Mouse (Mus musculus) hindbrain, embryonic 15.5 days (tissue): ENCODE results near the gene Ccnd3. TPM values are rescaled to one million over a fixed set of nuclear protein-coding genes. Genes with fewer than 3 reads are reported as not detected.

Experiments used
- ATAC-seq: fragments of 200-750 bp; cut with Nextera tagmentation; 2 replicates; pipeline ENCODE4 v1.8.0; 2017; ENCODE audit warnings: low read depth, moderate number of reproducible peaks, moderate TSS enrichment; ENCODE audit not compliant: low FRiP score
- H3K27ac ChIP-seq: fragments of 300-500 bp; sonication (generic); replicated peaks from 2 replicates; pipeline ENCODE4 v1.5.1; 2015; ENCODE audit warnings: mild to moderate bottlenecking, inconsistent platforms
- H3K27me3 ChIP-seq: fragments of 300-500 bp; sonication (generic); 2 replicates; pipeline ENCODE4 v1.6.1; 2015; ENCODE audit warnings: control low read depth, inconsistent platforms
- H3K36me3 ChIP-seq: fragments of 300-500 bp; sonication (generic); 2 replicates; pipeline ENCODE4 v1.6.1; 2015; ENCODE audit warnings: control low read depth, inconsistent platforms
- H3K4me1 ChIP-seq: fragments of 300-500 bp; sonication (generic); replicated peaks from 2 replicates; pipeline ENCODE4 v1.6.1; 2015; ENCODE audit warnings: control low read depth, inconsistent platforms
- H3K4me2 ChIP-seq: fragments of 300-500 bp; sonication (generic); 2 replicates; pipeline ENCODE4 v1.6.1; 2015; ENCODE audit warnings: moderate library complexity, mild to moderate bottlenecking, inconsistent platforms
- H3K4me3 ChIP-seq: fragments of 300-500 bp; sonication (generic); 2 replicates; pipeline ENCODE4 v1.5.1; 2015; ENCODE audit warnings: mild to moderate bottlenecking, inconsistent platforms
- H3K9ac ChIP-seq: fragments of 300-500 bp; sonication (generic); 2 replicates; pipeline ENCODE4 v1.6.1; 2015; ENCODE audit warnings: inconsistent platforms
- H3K9me3 ChIP-seq: fragments of 300-500 bp; sonication (generic); 2 replicates; pipeline ENCODE4 v1.6.1; 2016; ENCODE audit warnings: control low read depth, inconsistent platforms
- WGBS: fragments of 180-500 bp; shearing (Covaris S2); methylation state at CpG from one replicate; pipeline ENCODE4 v1.1.7; 2015; 5-methylcytosine and 5-hydroxymethylcytosine counted together
- polyA plus RNA-seq: library from polyadenylated mRNA; unstranded; fragments of >200 nt; fragmentation: Nextera tagmentation; extraction: Ambion mirVana; gene quantifications from 2 replicates; pipeline ENCODE4 v1.2.1, GENCODE M21; 2015

Ccnd3 gene
- polyA plus RNA-seq, 1 experiment from 2014 or later, result 91.0 TPM

DNA sequence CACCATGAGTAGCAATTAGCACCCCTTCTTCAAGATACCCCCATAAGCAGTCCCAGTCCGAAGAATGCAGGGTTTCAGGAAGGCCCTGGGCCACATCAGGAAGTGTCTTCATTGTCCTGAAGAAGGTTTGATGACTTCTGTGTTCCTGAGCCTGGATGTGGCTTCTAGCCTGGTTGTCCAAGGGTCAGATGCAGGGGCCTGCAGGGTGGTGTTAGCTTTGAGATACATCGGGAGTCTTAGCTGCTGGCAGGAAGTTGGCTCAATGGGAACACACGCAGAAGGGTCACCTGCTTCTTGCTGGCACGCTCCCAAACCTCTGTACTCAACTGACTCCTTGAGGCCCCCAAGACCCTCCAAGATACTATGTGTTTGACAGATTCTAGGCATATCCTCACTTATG, 17.7 kb downstream of the Ccnd3 start:
- Histone ChIP-seq H3K4me2 (no peak overlapping the region), H3K27ac (peak overlapping the region; percentile 70), H3K4me1 (peaks cover 21% of the 10 kb centered on the region), H3K4me3 (no peak overlapping the region), H3K36me3 (no peaks in the 10 kb centered on the region), H3K9ac (no peak overlapping the region), H3K27me3 (no peaks in the 10 kb centered on the region), H3K9me3 (no peaks in the 10 kb centered on the region)
- no peak for ATAC-seq
- WGBS, result 69% methylated on average over 4 of the region's 4 CpGs

DNA sequence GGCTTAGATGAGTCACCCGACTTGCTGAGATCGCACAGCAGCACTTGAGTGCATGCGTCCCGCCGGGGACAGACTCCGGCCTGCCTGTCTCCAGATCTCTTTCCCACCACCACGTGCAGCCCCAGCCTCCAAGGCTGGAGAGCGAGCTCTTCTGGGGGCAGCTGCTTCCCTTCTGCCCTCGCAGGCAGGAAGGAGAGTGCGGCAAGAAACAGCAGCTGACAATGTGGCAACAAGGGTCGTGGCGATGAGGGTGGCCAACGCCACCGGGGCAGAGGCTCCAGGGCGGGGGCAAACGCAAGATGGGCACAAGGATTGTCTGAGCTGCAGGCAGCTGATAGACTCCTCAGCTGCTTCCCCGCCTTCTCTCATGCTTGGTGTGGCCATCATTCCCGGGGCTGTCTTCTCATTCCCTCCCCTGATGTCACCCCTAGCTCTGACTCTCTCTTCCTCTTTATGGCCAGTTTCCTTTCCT, 18.4 kb downstream of the Ccnd3 start:
- no peaks in the 10 kb centered on the region for H3K27me3 ChIP-seq
- H3K36me3 ChIP-seq, result no peaks in the 10 kb centered on the region
- H3K4me3 ChIP-seq, result no peak overlapping the region
- peak overlapping the region; percentile 40; the same call in 1 of the 2 replicates for H3K27ac ChIP-seq
- peaks cover 22% of the 10 kb centered on the region for H3K4me1 ChIP-seq
- no peak overlapping the region for H3K4me2 ChIP-seq
- H3K9me3 ChIP-seq, result no peaks in the 10 kb centered on the region
- 60% methylated on average over 18 of the region's 18 CpGs for WGBS
- H3K9ac ChIP-seq, result no peak overlapping the region
- no peak for ATAC-seq

DNA sequence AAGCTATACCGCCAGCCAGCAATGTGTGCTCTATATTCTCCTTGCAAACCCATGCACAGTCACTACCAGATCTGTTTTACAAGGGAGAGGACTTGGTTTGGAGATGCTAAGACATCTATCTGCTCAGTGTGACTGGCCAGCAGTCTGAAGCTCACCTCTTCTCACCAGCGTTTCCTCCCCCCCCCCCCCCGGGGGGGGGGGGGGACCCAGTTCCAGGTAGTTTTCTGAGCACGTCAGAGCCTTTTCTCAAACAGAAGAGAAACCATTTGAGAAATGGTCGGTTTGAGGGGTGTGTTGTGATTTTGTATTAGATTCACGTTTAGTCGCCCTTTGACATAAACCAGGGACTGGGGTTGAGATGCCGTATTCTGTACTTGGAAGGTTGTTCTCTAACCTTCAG, 19.2 kb downstream of the Ccnd3 start:
- Histone ChIP-seq H3K4me2 (no peak overlapping the region), H3K4me1 (peaks cover 22% of the 10 kb centered on the region), H3K4me3 (no peak overlapping the region), H3K27me3 (no peaks in the 10 kb centered on the region), H3K27ac (no peak overlapping the region), H3K36me3 (no peaks in the 10 kb centered on the region), H3K9me3 (no peaks in the 10 kb centered on the region), H3K9ac (no peak overlapping the region)
- ATAC-seq, result no peak
- WGBS, result 78% methylated on average over 8 of the region's 8 CpGs

DNA sequence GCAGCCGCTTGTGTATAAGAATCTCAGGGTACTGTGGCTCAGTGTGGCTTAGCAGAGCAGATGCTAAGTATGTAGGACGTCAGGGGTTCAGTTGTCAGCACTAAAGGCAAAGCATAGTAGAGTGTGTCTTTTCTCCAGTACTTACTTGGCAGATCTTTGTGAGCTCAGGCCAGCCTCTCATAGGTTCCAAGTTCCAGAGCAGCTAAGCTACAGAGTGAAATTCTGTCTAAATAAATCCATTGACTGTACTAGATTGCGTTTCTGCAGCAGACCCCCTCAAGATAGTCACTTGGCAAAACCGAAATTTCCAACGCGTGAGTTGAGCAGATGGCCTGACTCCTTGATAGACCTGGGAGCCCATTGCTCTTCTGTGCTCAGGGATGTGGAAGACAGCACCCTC, 20.1 kb downstream of the Ccnd3 start:
- H3K27ac ChIP-seq, result no peak overlapping the region
- WGBS, result 89% methylated on average over 6 of the region's 6 CpGs
- no peaks in the 10 kb centered on the region for H3K27me3 ChIP-seq
- H3K9me3 ChIP-seq, result no peaks in the 10 kb centered on the region
- peaks cover 22% of the 10 kb centered on the region for H3K4me1 ChIP-seq
- ATAC-seq, result no peak
- no peak overlapping the region for H3K4me2 ChIP-seq
- H3K36me3 ChIP-seq, result no peaks in the 10 kb centered on the region
- H3K4me3 ChIP-seq, result no peak overlapping the region
- no peak overlapping the region for H3K9ac ChIP-seq

DNA sequence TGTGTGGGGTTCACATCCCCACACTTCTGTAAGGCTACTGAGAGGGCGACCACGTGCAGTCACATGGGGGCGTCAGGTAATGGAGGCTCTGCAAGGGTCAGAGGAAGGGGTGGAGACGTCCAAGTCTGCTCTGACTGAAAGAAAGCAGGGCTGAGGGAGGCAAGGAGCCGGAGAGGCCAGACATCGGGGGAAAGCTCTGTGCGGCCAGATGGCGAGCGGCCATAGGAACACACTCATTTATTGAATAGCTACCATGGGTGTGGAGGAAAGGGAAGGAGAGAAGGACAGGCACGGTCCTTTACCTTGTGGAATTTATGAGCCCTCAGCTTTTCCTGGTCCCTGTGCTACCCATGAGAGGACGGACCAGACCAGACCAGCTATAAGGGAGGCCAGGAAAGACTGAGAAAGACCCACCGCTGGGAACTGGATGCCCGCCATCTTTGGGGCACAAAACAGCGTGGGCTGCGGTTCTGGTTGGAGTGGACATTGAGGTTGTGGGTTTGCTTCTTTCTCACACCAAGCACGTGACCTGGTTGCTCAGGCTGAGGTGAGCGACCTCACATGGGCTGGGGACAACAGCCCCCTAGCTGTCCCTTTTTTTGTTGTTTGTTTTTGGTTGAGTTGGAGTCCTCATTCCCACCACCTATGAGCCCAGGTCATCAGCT, 22.1 kb downstream of the Ccnd3 start:
- no peaks in the 10 kb centered on the region for H3K36me3 ChIP-seq
- no peak overlapping the region for H3K9ac ChIP-seq
- no peak overlapping the region for H3K4me3 ChIP-seq
- peak overlapping the region; percentile 63; the same call in 1 of the 2 replicates for H3K27ac ChIP-seq
- WGBS, result 79% methylated on average over 17 of the region's 17 CpGs
- no peaks in the 10 kb centered on the region for H3K9me3 ChIP-seq
- H3K4me2 ChIP-seq, result no peak overlapping the region
- no peaks in the 10 kb centered on the region for H3K27me3 ChIP-seq
- H3K4me1 ChIP-seq, result peaks cover 13% of the 10 kb centered on the region
- ATAC-seq, result no peak

DNA sequence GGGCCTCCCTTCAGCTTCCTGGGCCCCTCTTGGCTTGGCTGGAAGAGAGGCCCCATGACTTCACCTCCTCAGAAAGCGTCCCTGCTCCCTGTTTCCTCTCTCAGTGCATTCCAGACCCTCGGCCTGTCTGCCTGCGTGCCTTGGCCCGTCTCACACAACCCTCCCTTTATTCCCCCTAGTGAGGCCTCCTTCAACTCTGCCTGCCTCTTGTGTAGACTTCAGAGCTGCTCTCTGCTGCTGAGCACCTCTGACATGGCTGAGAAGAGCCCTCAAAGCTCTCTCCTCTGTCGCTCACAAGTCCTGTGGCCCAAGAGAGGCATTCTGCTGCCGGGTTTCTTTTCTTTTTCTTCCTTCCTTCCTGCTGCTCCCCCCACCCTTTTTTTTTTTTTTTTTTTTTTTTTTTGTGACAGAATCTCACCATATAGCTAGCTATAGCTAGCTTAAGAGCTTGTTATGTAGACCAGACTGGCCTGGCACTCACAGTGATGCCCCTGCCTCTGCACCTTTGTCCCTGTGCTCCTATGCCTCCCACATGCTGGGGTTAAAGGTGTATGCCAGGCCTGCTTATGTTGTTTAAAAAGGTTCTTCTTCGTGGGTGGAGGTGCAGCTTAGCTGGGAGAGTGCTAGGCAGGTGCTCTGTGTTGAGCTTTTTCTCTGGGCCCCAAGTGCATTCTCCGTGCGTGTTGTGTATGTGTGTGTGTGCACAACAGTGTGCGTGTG, 22.9 kb downstream of the Ccnd3 start:
- H3K27me3 ChIP-seq, result no peaks in the 10 kb centered on the region
- no peaks in the 10 kb centered on the region for H3K9me3 ChIP-seq
- no peaks in the 10 kb centered on the region for H3K36me3 ChIP-seq
- 43% methylated on average over 10 of the region's 10 CpGs for WGBS
- H3K4me3 ChIP-seq, result no peak overlapping the region
- ATAC-seq, result peak; percentile 59; the same call in 1 of the 2 replicates
- no peak overlapping the region for H3K9ac ChIP-seq
- H3K27ac ChIP-seq, result peak overlapping the region; percentile 63; the same call in 1 of the 2 replicates
- 0 out of 2 replicates have a peak, but pooled peaks cover 8% of the 10 kb centered on the region for H3K4me1 ChIP-seq
- no peak overlapping the region for H3K4me2 ChIP-seq

DNA sequence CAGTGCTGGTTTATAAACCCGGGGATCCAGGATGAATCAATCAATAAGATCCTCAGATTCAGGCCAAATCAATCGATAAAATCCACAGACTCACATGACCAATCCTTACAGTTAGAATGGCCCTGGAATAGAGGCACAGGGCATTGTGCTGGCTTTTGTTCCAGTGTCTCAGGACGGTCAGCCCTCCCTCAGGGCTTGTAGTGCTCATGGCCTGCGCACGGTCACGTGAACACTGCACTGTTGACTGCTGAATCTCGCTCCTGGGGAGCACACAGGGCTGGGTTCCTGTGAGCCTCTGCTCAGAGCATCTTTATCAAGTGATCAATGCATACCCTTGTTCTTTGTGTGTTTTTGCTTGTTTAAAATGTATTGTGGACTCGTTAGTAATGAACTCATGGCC, 24.1 kb downstream of the Ccnd3 start:
- WGBS, result 45% methylated on average over 8 of the region's 8 CpGs
- Histone ChIP-seq H3K9ac (no peak overlapping the region), H3K4me1 (0 out of 2 replicates have a peak, but pooled peaks cover 4% of the 10 kb centered on the region), H3K9me3 (no peaks in the 10 kb centered on the region), H3K4me3 (no peak overlapping the region), H3K4me2 (no peak overlapping the region), H3K27ac (no peak overlapping the region), H3K27me3 (no peaks in the 10 kb centered on the region), H3K36me3 (no peaks in the 10 kb centered on the region)
- no peak; the same call in 1 of the 2 replicates for ATAC-seq

DNA sequence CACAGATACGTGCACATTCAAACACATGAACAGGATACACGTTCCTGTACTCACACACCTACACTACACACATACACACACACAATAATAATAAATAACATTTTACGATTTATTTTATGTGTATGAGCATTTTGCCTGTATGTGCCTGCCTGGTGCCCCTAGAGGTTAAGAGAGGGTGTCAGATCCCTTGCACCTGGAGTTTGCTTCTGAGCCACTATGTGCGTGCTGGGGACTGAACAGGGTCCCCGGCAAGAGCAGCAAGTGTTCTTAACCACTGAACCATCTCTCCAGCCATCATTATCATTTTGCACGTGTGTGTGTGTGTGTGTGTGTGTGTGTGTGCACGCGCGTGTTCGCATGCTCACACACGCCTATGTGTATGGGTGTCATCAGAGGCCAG, 24.7 kb downstream of the Ccnd3 start:
- H3K9me3 ChIP-seq, result no peaks in the 10 kb centered on the region
- H3K27ac ChIP-seq, result no peak overlapping the region
- H3K4me2 ChIP-seq, result no peak overlapping the region
- no peak overlapping the region for H3K9ac ChIP-seq
- no peak for ATAC-seq
- 96% methylated on average over 11 of the region's 11 CpGs for WGBS
- H3K4me1 ChIP-seq, result 0 out of 2 replicates have a peak, but pooled peaks cover 4% of the 10 kb centered on the region
- H3K27me3 ChIP-seq, result no peaks in the 10 kb centered on the region
- no peaks in the 10 kb centered on the region for H3K36me3 ChIP-seq
- H3K4me3 ChIP-seq, result no peak overlapping the region

DNA sequence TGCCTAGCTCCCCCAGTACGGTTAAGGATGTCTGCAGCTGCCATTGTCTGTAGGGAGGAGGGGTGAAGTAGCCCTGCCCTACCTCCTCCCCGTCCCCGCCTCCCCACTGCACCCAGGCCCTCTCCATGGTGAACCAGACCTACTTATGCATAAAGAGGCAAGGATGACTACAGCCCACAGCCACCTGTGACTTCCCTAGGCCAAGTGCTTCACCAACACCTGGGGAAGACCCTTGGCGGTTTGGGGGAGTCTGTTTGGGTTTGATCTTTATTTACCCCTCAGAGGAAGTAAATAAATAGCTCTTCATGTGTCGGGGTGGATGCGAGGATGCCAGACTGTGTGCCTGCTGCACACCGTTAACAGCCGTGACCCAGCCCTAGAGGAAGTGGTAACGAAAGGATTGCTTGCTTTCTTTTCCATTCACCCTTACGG, 26.6 kb downstream of the Ccnd3 start:
- no peak overlapping the region for H3K27ac ChIP-seq
- no peaks in the 10 kb centered on the region for H3K27me3 ChIP-seq
- H3K9me3 ChIP-seq, result no peaks in the 10 kb centered on the region
- H3K36me3 ChIP-seq, result no peaks in the 10 kb centered on the region
- ATAC-seq, result no peak
- no peak overlapping the region for H3K4me3 ChIP-seq
- WGBS, result 43% methylated on average over 10 of the region's 10 CpGs
- no peak overlapping the region for H3K4me2 ChIP-seq
- 0 out of 2 replicates have a peak, but pooled peaks cover 4% of the 10 kb centered on the region for H3K4me1 ChIP-seq
- no peak overlapping the region for H3K9ac ChIP-seq

DNA sequence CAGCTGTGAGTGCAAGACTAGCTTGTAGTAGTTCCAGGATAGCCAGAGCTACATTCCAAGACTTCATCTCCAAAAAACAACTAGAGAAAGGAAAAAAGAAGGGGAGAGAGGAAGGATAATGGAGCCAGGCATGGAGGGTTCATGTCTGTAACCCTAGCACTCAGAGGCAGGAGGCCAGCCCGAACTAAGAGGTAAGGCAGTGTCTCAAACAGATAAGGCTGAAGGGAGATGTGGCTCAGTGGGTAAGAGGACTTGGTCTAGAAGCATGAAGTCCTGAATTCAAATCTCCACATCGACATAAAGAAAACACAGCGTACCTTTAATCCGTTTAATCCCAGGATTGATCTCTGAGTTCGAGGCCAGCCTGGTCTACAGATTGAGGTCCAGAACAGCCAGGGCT, 27.5 kb downstream of the Ccnd3 start:
- H3K4me1 ChIP-seq, result 0 out of 2 replicates have a peak, but pooled peaks cover 2% of the 10 kb centered on the region
- H3K9ac ChIP-seq, result no peak overlapping the region
- H3K27ac ChIP-seq, result no peak overlapping the region
- H3K4me2 ChIP-seq, result no peak overlapping the region
- H3K36me3 ChIP-seq, result no peaks in the 10 kb centered on the region
- H3K9me3 ChIP-seq, result no peaks in the 10 kb centered on the region
- no peak overlapping the region for H3K4me3 ChIP-seq
- no peak for ATAC-seq
- WGBS, result 98% methylated on average over 5 of the region's 5 CpGs
- H3K27me3 ChIP-seq, result no peaks in the 10 kb centered on the region

DNA sequence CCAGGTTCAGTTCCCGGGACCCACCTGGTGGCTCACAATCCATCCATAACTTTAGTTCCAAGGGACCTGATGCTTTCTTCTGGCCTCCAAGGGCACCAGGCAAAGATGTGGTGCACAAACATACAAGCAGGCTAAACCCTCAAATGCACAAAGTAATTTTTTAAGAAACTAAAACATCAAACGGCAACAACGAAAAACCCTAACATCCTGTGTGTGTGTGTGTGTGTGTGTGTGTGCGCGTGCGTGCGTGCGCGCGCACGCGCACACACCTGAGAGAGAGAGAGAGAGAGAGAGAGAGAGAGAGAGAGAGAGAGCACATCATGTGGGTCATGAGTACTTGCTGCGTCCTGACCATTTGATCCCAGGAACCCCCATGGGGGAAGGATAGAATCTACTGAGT, 28.8 kb downstream of the Ccnd3 start:
- Histone ChIP-seq H3K27me3 (no peaks in the 10 kb centered on the region), H3K36me3 (no peaks in the 10 kb centered on the region), H3K4me2 (no peak overlapping the region), H3K4me3 (no peak overlapping the region), H3K4me1 (no peaks in the 10 kb centered on the region), H3K9me3 (no peaks in the 10 kb centered on the region), H3K9ac (no peak overlapping the region), H3K27ac (no peak overlapping the region)
- 96% methylated on average over 13 of the region's 13 CpGs for WGBS
- no peak for ATAC-seq

DNA sequence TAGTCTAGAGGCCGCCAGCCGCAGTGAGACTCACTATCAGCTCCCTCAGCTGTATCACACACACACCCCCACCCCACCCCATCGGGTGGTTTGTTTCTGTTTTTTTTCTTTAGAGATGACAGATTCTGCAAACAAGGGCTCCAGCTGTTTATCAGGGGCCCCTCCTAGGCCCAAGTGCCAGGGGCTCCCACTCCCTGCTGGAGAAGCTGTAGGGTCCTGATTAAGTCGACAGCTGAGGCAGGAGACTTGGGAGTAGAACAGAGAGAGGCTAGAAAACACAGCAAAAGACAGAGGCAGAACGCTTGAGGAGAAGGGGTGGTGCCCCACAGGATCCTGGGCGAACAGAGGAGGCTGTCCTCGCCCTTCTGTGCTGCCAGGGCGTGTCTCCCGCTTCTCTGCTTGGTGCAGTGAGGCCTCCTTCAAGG, 31.0 kb downstream of the Ccnd3 start:
- Histone ChIP-seq H3K27me3 (no peaks in the 10 kb centered on the region), H3K4me3 (no peak overlapping the region), H3K9me3 (no peaks in the 10 kb centered on the region), H3K36me3 (no peaks in the 10 kb centered on the region), H3K9ac (no peak overlapping the region), H3K27ac (no peak overlapping the region), H3K4me2 (no peak overlapping the region), H3K4me1 (no peaks in the 10 kb centered on the region)
- ATAC-seq, result no peak
- WGBS, result 72% methylated on average over 9 of the region's 9 CpGs
